Mouse (Mus musculus): Measurements from ENCODE around the gene Tmf1.

The Tmf1 gene

DNA sequence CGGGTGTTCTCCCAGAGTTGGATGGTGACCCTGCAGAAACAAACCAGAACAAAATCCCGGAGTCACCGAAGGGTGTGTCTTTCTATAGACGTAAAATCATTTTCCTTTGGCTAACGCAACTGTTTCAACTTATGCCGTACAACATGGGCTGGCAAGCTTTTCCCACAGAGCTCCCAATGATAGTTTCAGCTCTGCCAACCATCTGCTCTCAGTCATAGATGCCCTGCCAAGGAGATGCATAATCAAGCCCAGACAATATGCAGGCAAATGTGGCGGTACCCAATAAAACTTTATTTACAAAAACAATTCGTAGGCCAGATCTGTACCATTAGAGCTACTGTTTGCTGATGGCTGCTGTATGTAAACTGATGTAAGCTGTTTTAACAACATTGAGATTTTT lies 66.7 kb downstream of the Tmf1 start:
- in situ Hi-C loops (cut with MboI, MseI): no loop called here

DNA sequence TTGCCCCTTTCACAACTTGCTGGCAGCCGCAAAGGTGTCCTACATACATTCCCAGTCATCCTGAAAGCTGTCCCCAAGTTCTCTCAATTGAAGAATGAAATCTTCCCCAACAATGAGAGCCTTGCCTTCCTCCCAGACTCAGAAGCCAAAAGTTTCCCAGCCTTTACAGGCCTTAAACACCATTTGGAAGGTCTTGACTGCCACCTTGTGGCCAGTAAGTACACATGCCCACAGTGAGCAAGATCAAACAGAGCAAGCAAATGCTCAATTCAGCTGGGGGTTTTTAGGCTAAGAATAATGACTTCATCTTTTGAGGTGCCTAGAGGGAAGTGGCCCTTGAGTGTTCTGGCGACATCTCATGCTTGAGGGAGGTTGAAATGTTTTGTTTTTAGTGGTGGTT lies 72.1 kb downstream of the Tmf1 start:
- in situ Hi-C loops (cut with MboI, MseI): loop anchor here (10.0 kb wide), 2 partner anchors 262 to 1882 kb away; no protein-coding TSS in a partner anchor

DNA sequence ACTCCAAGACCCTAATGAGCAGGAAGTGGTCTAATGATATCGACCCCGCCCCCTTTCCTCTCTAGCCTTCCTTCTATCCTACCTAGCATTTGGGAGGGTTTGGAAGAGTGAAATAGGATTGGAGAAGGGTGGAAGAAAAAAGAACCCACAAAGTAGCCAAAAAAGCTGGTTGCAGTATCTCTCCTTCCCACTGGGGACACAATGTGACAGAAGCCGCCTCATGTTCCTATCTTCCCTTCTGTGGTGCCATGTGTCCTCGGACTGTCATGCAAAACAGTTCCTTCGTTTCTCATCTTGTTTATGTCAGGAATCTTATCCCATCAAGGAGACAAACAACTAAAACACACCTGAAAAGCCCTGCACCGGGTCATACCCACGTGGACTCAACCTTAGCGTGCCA lies 72.8 kb downstream of the Tmf1 start:
- in situ Hi-C loops (cut with MboI, MseI): loop anchor here (10.0 kb wide), 2 partner anchors 261 to 1881 kb away; no protein-coding TSS in a partner anchor

DNA sequence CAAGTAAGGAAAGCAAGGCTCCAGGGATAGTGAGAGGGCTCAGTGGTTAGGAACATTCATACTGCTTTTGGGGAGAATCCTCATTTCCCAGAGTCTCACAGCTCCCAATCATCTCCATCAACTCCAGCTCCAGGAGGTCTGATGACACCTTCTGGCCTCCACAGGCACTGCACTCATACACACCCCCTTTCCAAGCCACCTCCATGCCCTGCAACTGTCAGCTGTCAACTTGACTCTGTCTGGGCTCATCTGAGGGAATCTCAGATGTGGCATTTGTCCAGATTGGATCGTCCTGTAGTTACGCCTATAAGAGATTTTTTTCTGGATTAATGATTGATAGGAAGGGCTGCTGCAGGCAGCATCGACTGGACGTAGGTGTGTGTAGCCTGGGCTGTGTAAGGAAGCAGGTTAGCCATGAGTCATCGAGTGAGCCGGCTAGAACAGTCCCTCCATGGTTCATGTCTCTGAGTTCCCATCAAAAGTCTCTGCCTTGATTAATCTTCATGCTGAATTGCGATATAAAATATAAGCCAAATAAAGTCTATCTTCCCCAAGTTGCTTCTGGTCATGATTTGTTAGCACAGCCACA lies 74.6 kb downstream of the Tmf1 start:
- in situ Hi-C loops (cut with MboI, MseI): loop anchor here (5.0 to 10.0 kb wide), 3 partner anchors 72 to 1880 kb away; no protein-coding TSS in a partner anchor
